Mouse (Mus musculus): ENCODE measurements at regions not wholly inside any gene's neighbourhood (a gene's known extent, or its start where the extent isn't known, plus 50 kb on each side); places are given as distances from the start of the nearest gene placed in this dataset.

- peak; percentile 30; the same call in 1 of the 2 replicates for TF ChIP-seq USF2 (conservative IDR thresholded peaks at IDR 0.05; ENCODE audit: low read depth, low read length)
- TF ChIP-seq TBP (conservative IDR thresholded peaks at IDR 0.05; ENCODE audit: low read depth, low read length) = peak; percentile 80
- peak; percentile 19; the same call in 1 of the 2 replicates for TF ChIP-seq POLR2A (IDR thresholded peaks at IDR 0.05; ENCODE audit: low read depth, low read length)
- TF ChIP-seq PAX5 (IDR thresholded peaks at IDR 0.05; ENCODE audit: low read length) = no peak
- no peak for TF ChIP-seq ZKSCAN1 (IDR thresholded peaks at IDR 0.05; ENCODE audit: borderline replicate concordance, low read depth, low read length)
- peak; percentile 40; the same call in 1 of the 2 replicates for TF ChIP-seq MXI1 (IDR thresholded peaks at IDR 0.05; ENCODE audit: low read depth, low read length)
- TF ChIP-seq SMC3 (IDR thresholded peaks at IDR 0.05; ENCODE audit: low read depth, low read length) = no peak
- peak; percentile 53 for TF ChIP-seq ETS1 (conservative IDR thresholded peaks at IDR 0.05; ENCODE audit: low read depth, low read length)
- TF ChIP-seq JUND (conservative IDR thresholded peaks at IDR 0.05; ENCODE audit: low read depth, low read length) = no peak
- no peak for TF ChIP-seq ELF1 (IDR thresholded peaks at IDR 0.05; ENCODE audit: low read depth, low read length)
- no peak for TF ChIP-seq ZMIZ1 (IDR thresholded peaks at IDR 0.05; ENCODE audit: low read depth, low read length)
- TF ChIP-seq USF1 (IDR thresholded peaks at IDR 0.05; ENCODE audit: low read depth, low read length) = peak; percentile 82
- TF ChIP-seq MYC (IDR thresholded peaks at IDR 0.05; ENCODE audit: low read depth, low read length) = no peak
- TF ChIP-seq KAT2A (IDR thresholded peaks at IDR 0.05; ENCODE audit: insufficient replicate concordance, low read length) = no peak
- peak; percentile 51 for TF ChIP-seq ZNF384 (IDR thresholded peaks at IDR 0.05; ENCODE audit: low read depth, low read length)
- TF ChIP-seq HCFC1 (IDR thresholded peaks at IDR 0.05; ENCODE audit: low read depth, low read length) = no peak
- no peak for TF ChIP-seq JUN (IDR thresholded peaks at IDR 0.05; ENCODE audit: insufficient read depth, low read depth, low read length)
- TF ChIP-seq CHD2 (IDR thresholded peaks at IDR 0.05; ENCODE audit: low read length) = peak; percentile 69
These were observed 74.7 kb downstream of the Kcnrg start (continued) for GRCm38 (mm10) chr14:61681708-61682701.

GRCm38 (mm10) chr14:61682721-61683355, 75.6 kb downstream of the Kcnrg start:
- peak; percentile 43 for DNase-seq (ENCODE audit: extremely low read depth)
- peak overlapping the region; percentile 85 for H3K9ac ChIP-seq (ENCODE audit: insufficient read depth, low read depth)
- H3K36me3 ChIP-seq (replicated peaks in 1 of 2; ENCODE audit: control insufficient read depth in 1 of 2, insufficient read depth in 1 of 2, low read length in 1 of 2) = no peaks in the 10 kb centered on the region
- peak overlapping the region; percentile 83 for H3K27ac ChIP-seq (ENCODE audit: insufficient read depth, low read depth)
- H3K9me3 ChIP-seq (replicated peaks; ENCODE audit: low read length) = peaks cover 8% of the 10 kb centered on the region
- H3K4me1 ChIP-seq (ENCODE audit: control insufficient read depth in 1 of 2, insufficient read depth in 2 of 2) = peaks cover 11 to 37% of the 10 kb centered on the region in 2 experiments
- dilution Hi-C loops (cut with MboI; ENCODE audit: extremely low pct_ligation_motif_present, extremely low pct_unique_long_range_greater_than_20kb, low sequenced_read_pairs) (no loop called here), in situ Hi-C loops (cut with MboI; ENCODE audit: low pct_ligation_motif_present, low pct_unique_long_range_greater_than_20kb, low sequenced_read_pairs) (loop anchor here (5.0 kb wide), 1 partner anchor 36 kb away; no protein-coding TSS in a partner anchor)
- TF ChIP-seq ELF1 (IDR thresholded peaks at IDR 0.05; ENCODE audit: low read depth, low read length) (no peak), TBP (conservative IDR thresholded peaks at IDR 0.05; ENCODE audit: low read depth, low read length) (no peak), MAZ (IDR thresholded peaks at IDR 0.05; ENCODE audit: low read depth, low read length) (no peak), E2F4 (IDR thresholded peaks at IDR 0.05; ENCODE audit: insufficient replicate concordance, low read depth, low read length) (no peak), EP300 (IDR thresholded peaks at IDR 0.05; ENCODE audit: low read length) (no peak), IRF4 (IDR thresholded peaks at IDR 0.05; ENCODE audit: low read depth, low read length) (peak; percentile 5; the same call in 1 of the 2 replicates), CHD1 (IDR thresholded peaks at IDR 0.05; ENCODE audit: low read depth, low read length) (no peak), MAFK (IDR thresholded peaks at IDR 0.05; ENCODE audit: insufficient replicate concordance, low read length) (no peak), CHD2 (IDR thresholded peaks at IDR 0.05; ENCODE audit: low read length) (no peak), HCFC1 (IDR thresholded peaks at IDR 0.05; ENCODE audit: low read depth, low read length) (no peak), RCOR1 (conservative IDR thresholded peaks at IDR 0.05; ENCODE audit: low read depth, low read length) (no peak), ETS1 (conservative IDR thresholded peaks at IDR 0.05; ENCODE audit: low read depth, low read length) (0 out of 2 replicates have a peak, but pooled peaks have one; percentile 13), POLR2AphosphoS2 (IDR thresholded peaks at IDR 0.05; ENCODE audit: low read depth, low read length) (no peak), PAX5 (IDR thresholded peaks at IDR 0.05; ENCODE audit: low read length) (no peak), NELFE (IDR thresholded peaks at IDR 0.05; ENCODE audit: low read depth, low read length) (0 out of 2 replicates have a peak, but pooled peaks have one; percentile 37), MXI1 (IDR thresholded peaks at IDR 0.05; ENCODE audit: low read depth, low read length) (peak; percentile 55; the same call in 1 of the 2 replicates), CTCF (conservative IDR thresholded peaks at IDR 0.05 in 1 of 2, IDR thresholded peaks at IDR 0.05 in 1 of 2; ENCODE audit: low read depth in 2 of 2, low read length in 2 of 2) (no peak), TCF12 (IDR thresholded peaks at IDR 0.05; ENCODE audit: low read depth, low read length) (no peak), MYC (IDR thresholded peaks at IDR 0.05; ENCODE audit: low read depth, low read length) (no peak)
- peaks cover 20% of the 10 kb centered on the region for H3K27me3 ChIP-seq (replicated peaks)
- H3K4me3 ChIP-seq (replicated peaks in 1 of 3; ENCODE audit: low read depth in 2 of 3, low read length in 2 of 3, poor library complexity in 1 of 3) = peak overlapping the region; percentile 54 to 94 (median 68)
- H3K4me2 ChIP-seq (ENCODE audit: insufficient read depth, low read depth, poor library complexity, severe bottlenecking) = peak overlapping the region; percentile 74
- H3K79me2 ChIP-seq (replicated peaks; ENCODE audit: control insufficient read depth, extremely low read depth, insufficient read depth, poor library complexity, severe bottlenecking) = 0 out of 2 replicates have a peak, but pooled peaks cover 3% of the 10 kb centered on the region

All from CH12.LX (cell line).